Mouse (Mus musculus): ENCODE data around the gene Siae. TPM values are rescaled to one million over a fixed set of nuclear protein-coding genes. Genes with fewer than 3 reads are reported as not detected.

The Siae gene
- polyA plus RNA-seq, 1 experiment, result not detected

GRCm38 (mm10) chr9:37653836-37654235 is 98.3 kb downstream of the Siae start:
- peaks cover 23% of the 10 kb centered on the region for H3K4me1 ChIP-seq (ENCODE audit: control insufficient read depth)
- no peak for TF ChIP-seq TAL1 (IDR thresholded peaks at IDR 0.05; ENCODE audit: low read length)
- TF ChIP-seq GATA1 (IDR thresholded peaks at IDR 0.05; ENCODE audit: low read length), result no peak
- H3K9me3 ChIP-seq (ENCODE audit: control insufficient read depth, low read length), result no peaks in the 10 kb centered on the region
- no peak overlapping the region for H3K4me3 ChIP-seq (replicated peaks)
- H3K36me3 ChIP-seq (ENCODE audit: control insufficient read depth), result peaks cover 52% of the 10 kb centered on the region
- no peaks in the 10 kb centered on the region for H3K27me3 ChIP-seq (ENCODE audit: control insufficient read depth)

DNA sequence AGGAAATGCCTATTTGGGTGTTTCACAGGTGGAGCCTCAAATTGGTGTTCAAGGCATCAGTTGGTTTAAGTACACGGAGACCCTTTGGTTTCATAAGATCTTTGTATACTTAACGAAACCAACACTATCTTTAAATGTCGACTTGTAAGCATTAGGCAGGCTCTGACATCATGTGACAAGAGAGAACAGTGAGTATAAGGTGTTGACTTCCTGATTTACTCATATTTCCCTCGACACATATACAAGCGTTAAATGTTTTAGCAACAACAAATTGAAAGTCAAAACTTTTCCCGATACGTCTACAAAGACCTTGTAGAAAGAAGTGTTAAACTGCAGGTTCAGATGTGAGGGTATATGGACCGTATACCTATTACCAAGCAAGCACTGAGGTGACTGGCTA is 100.5 kb downstream of the Siae start:
- TF ChIP-seq GATA1 (IDR thresholded peaks at IDR 0.05; ENCODE audit: low read length) (no peak), TAL1 (IDR thresholded peaks at IDR 0.05; ENCODE audit: low read length) (no peak)
- H3K27me3 ChIP-seq (ENCODE audit: control insufficient read depth), result no peaks in the 10 kb centered on the region
- no peaks in the 10 kb centered on the region for H3K9me3 ChIP-seq (ENCODE audit: control insufficient read depth, low read length)
- peaks cover 32% of the 10 kb centered on the region for H3K36me3 ChIP-seq (ENCODE audit: control insufficient read depth)
- H3K4me1 ChIP-seq (ENCODE audit: control insufficient read depth), result peaks cover 23% of the 10 kb centered on the region
- peak overlapping the region; percentile 93 for H3K4me3 ChIP-seq (replicated peaks)

DNA sequence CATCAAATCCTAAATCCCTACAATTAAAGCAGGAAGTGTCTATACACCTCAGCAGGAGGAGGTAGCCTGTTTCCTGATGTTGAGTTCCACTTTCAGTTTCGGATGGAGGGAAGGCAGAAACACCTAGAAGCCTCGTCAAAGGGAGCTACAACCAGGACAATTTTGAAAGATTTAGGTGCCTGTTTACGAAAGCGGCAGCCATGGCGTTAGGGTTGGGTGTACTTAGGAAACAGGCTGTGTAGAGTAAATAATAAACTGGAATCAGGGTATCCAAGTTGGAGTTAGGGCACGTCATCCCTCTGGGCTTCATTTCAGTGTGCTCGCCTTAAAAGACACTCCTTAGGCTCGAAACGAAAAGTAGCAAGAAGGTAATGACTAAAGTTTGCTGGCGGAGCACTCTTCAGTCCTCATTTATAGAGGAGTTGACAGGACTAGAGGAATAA is 101.0 kb downstream of the Siae start:
- H3K4me1 ChIP-seq (ENCODE audit: control insufficient read depth), result peaks cover 23% of the 10 kb centered on the region
- TF ChIP-seq GATA1 (IDR thresholded peaks at IDR 0.05; ENCODE audit: low read length) (no peak), TAL1 (IDR thresholded peaks at IDR 0.05; ENCODE audit: low read length) (no peak)
- no peaks in the 10 kb centered on the region for H3K9me3 ChIP-seq (ENCODE audit: control insufficient read depth, low read length)
- H3K36me3 ChIP-seq (ENCODE audit: control insufficient read depth), result peaks cover 27% of the 10 kb centered on the region
- H3K4me3 ChIP-seq (replicated peaks), result peak overlapping the region; percentile 93
- H3K27me3 ChIP-seq (ENCODE audit: control insufficient read depth), result no peaks in the 10 kb centered on the region

DNA sequence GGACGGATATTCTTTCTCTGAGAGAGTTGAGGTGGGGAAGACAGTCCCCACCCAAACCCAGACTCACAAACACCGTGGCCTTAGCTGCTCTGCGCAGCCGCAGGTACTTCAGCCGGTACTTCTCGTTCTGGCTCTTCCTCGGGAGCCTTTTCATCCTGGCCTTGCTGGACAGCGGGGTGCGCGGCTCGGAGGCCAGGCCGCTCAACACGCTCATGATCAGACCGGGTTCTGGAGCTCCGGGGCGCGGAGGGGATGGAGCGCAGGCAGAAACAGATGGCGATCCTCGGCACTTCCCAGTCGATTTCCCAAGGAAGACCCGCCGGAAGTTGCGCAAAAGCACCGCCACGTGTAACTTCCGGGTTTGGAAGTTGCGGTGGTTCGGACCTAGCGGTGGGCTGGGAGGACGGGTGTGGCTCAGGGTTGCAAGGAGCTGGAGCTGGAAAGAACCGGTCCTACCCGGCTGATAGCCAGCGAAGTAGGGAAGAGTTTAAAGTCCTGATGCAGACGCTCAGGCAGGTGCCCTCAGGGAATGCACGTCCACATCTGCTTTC is 101.5 kb downstream of the Siae start, which contains the start of gene Tbrg1:
Gene Tbrg1 (minus strand): TSS at position 382 of the 551 bp plus-strand sequence.
- H3K4me3 ChIP-seq (replicated peaks), result peak within 1 kb of the TSS; percentile 93
- TF ChIP-seq GATA1 (IDR thresholded peaks at IDR 0.05; ENCODE audit: low read length) (no peak), TAL1 (IDR thresholded peaks at IDR 0.05; ENCODE audit: low read length) (no peak)
- no peaks in the 10 kb centered on the region for H3K9me3 ChIP-seq (ENCODE audit: control insufficient read depth, low read length)
- H3K27me3 ChIP-seq (ENCODE audit: control insufficient read depth), result no peaks in the 10 kb centered on the region
- H3K4me1 ChIP-seq (ENCODE audit: control insufficient read depth), result peaks cover 23% of the 10 kb centered on the region
- H3K36me3 ChIP-seq (ENCODE audit: control insufficient read depth), result peaks cover 24% of the 10 kb centered on the region

DNA sequence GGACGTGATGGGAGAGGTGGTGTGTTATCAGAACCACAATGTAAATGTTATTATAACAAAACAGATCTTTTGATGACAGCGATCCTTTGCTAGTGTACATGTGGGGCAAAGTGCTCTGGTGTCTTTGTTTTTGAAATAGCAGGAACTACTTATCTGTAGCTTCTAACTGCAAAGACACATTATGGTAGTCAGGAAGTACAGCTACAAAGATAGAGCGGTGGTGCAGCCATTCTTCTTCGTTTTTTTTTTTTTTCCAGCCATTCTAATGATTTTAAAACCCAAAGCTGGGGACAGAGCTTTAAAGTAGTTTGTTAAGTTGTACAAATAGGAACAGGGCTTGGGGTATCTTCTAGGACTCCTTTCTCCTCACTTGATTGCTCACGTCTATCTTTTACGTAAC is 103.9 kb downstream of the Siae start:
- TF ChIP-seq GATA1 (IDR thresholded peaks at IDR 0.05; ENCODE audit: low read length) (no peak), TAL1 (IDR thresholded peaks at IDR 0.05; ENCODE audit: low read length) (no peak)
- no peak overlapping the region for H3K4me3 ChIP-seq (replicated peaks)
- peaks cover 1% of the 10 kb centered on the region for H3K36me3 ChIP-seq (ENCODE audit: control insufficient read depth)
- H3K4me1 ChIP-seq (ENCODE audit: control insufficient read depth), result peaks cover 23% of the 10 kb centered on the region
- no peaks in the 10 kb centered on the region for H3K9me3 ChIP-seq (ENCODE audit: control insufficient read depth, low read length)
- H3K27me3 ChIP-seq (ENCODE audit: control insufficient read depth), result no peaks in the 10 kb centered on the region

- no peaks in the 10 kb centered on the region; the same call in 1 of the 2 replicates for H3K27me3 ChIP-seq (ENCODE audit: control insufficient read depth)
- no peaks in the 10 kb centered on the region for H3K36me3 ChIP-seq (ENCODE audit: control insufficient read depth)
- no peaks in the 10 kb centered on the region for H3K4me1 ChIP-seq (ENCODE audit: control insufficient read depth)
- no peak overlapping the region for H3K4me3 ChIP-seq (replicated peaks)
- TF ChIP-seq GATA1 (IDR thresholded peaks at IDR 0.05; ENCODE audit: low read length), result no peak
- no peak for TF ChIP-seq TAL1 (IDR thresholded peaks at IDR 0.05; ENCODE audit: low read length)
- H3K9me3 ChIP-seq (ENCODE audit: control insufficient read depth, low read length), result no peaks in the 10 kb centered on the region
Measured at GRCm38 (mm10) chr9:37663210-37663609, 107.7 kb downstream of the Siae start.

DNA sequence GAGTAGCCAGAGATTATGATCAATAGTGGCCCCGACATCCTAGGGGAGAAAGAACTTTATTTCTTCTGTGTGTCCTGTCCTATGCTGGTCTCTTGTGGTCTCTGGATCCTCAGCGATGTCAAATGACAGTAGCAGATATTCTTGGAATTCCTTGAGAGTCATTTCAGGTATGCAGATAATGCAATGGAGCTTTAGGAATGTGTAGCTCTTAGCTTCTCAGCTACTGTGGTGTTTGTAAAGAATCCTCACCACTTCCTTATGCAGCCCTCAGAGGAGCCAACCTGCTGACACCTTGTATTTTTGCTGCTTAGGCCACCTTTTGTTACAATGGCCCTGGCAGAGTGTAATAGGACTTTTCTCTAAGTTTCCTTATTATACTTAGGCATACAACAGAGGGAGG is 109.1 kb downstream of the Siae start:
- Histone ChIP-seq H3K4me3 (replicated peaks) (no peak overlapping the region), H3K4me1 (ENCODE audit: control insufficient read depth) (no peaks in the 10 kb centered on the region), H3K27me3 (ENCODE audit: control insufficient read depth) (no peaks in the 10 kb centered on the region; the same call in 1 of the 2 replicates), H3K9me3 (ENCODE audit: control insufficient read depth, low read length) (no peaks in the 10 kb centered on the region), H3K36me3 (ENCODE audit: control insufficient read depth) (no peaks in the 10 kb centered on the region)
- no peak for TF ChIP-seq GATA1 (IDR thresholded peaks at IDR 0.05; ENCODE audit: low read length)
- TF ChIP-seq TAL1 (IDR thresholded peaks at IDR 0.05; ENCODE audit: low read length), result no peak

DNA sequence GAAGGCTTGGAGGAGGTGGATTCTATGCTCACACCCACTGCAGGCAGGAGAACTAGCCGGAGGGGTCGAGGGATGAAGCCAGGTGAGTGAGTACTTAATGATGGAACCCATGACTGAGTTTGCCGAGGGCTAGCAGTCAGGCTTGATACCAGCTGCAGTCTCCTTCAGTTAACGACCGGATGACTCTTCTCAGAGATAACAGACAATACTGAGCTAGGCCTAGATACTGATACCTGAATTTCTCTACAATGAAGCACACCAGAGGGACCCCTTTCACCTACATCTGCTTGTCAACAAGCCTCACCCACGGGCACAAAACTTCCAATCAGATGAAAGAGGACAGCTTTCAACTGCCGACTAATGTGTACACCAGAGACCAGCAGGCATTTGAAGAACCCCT is 110.5 kb downstream of the Siae start:
- Histone ChIP-seq H3K9me3 (ENCODE audit: control insufficient read depth, low read length) (no peaks in the 10 kb centered on the region), H3K27me3 (ENCODE audit: control insufficient read depth) (no peaks in the 10 kb centered on the region; the same call in 1 of the 2 replicates), H3K36me3 (ENCODE audit: control insufficient read depth) (no peaks in the 10 kb centered on the region), H3K4me1 (ENCODE audit: control insufficient read depth) (no peaks in the 10 kb centered on the region), H3K4me3 (replicated peaks) (no peak overlapping the region)
- TF ChIP-seq GATA1 (IDR thresholded peaks at IDR 0.05; ENCODE audit: low read length), result no peak
- no peak for TF ChIP-seq TAL1 (IDR thresholded peaks at IDR 0.05; ENCODE audit: low read length)

GRCm38 (mm10) chr9:37669115-37669514 is 113.6 kb downstream of the Siae start, which contains the start of gene Panx3:
Gene Panx3 (minus strand): TSS chr9:37669235.
- H3K4me3 ChIP-seq (replicated peaks), result no peak within 1 kb of the TSS
- H3K4me1 ChIP-seq (ENCODE audit: control insufficient read depth), result no peaks in the 10 kb centered on the region
- TF ChIP-seq TAL1 (IDR thresholded peaks at IDR 0.05; ENCODE audit: low read length), result no peak
- no peaks in the 10 kb centered on the region for H3K9me3 ChIP-seq (ENCODE audit: control insufficient read depth, low read length)
- no peaks in the 10 kb centered on the region for H3K36me3 ChIP-seq (ENCODE audit: control insufficient read depth)
- no peaks in the 10 kb centered on the region; the same call in 1 of the 2 replicates for H3K27me3 ChIP-seq (ENCODE audit: control insufficient read depth)

DNA sequence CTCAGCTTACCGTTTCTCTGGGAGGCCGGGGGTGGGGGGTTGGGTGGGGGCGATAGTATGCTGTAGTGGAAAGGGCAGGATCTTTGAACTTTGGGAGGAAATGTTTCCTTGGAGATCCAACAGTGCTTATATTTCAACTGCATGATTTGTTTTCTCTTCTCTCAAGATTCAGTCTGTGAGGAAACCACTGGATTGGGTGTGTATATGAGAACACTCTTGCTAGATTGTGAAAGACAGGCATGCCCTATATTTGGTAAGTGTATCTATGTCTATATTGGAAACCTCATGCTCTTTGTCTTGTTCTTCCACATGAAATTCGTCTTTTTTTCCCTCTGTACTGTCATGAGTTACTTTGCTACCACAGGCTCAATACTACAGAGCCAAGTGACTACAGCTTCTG is 114.2 kb downstream of the Siae start:
- H3K4me3 ChIP-seq (replicated peaks), result no peak overlapping the region
- TF ChIP-seq GATA1 (IDR thresholded peaks at IDR 0.05; ENCODE audit: low read length), result no peak
- no peaks in the 10 kb centered on the region for H3K36me3 ChIP-seq (ENCODE audit: control insufficient read depth)
- no peaks in the 10 kb centered on the region for H3K4me1 ChIP-seq (ENCODE audit: control insufficient read depth)
- H3K27me3 ChIP-seq (ENCODE audit: control insufficient read depth), result no peaks in the 10 kb centered on the region; the same call in 1 of the 2 replicates
- H3K9me3 ChIP-seq (ENCODE audit: control insufficient read depth, low read length), result no peaks in the 10 kb centered on the region

Data from erythroblast, embryonic 14.5 days (primary cell).